Mouse (Mus musculus) heart, postnatal 0 days (tissue): ENCODE data around the gene Ttc39b.

Experiments used
- CTCF ChIP-seq: IDR thresholded peaks from 2 replicates; pipeline ENCODE4 v1.5.1; 2016; ENCODE audit warnings: antibody characterized with exemption, control low read depth, low read depth
- EP300 ChIP-seq: IDR thresholded peaks from 2 replicates; pipeline ENCODE4 v1.6.1; 2016; ENCODE audit warnings: antibody characterized with exemption, low read depth

GRCm38 (mm10) chr4:83274241-83274640 lies 49.8 kb downstream of the Ttc39b start:
- no peak for TF ChIP-seq EP300
- no peak for TF ChIP-seq CTCF
